Mouse (Mus musculus) testis, postnatal 10 days (tissue): ENCODE results near the gene Psma1.

Source experiments
- DNase-seq: peaks from one replicate; pipeline ENCODE4 v3.0.0; 2021; ENCODE audit warnings: low spot score

The Psma1 gene

DNA sequence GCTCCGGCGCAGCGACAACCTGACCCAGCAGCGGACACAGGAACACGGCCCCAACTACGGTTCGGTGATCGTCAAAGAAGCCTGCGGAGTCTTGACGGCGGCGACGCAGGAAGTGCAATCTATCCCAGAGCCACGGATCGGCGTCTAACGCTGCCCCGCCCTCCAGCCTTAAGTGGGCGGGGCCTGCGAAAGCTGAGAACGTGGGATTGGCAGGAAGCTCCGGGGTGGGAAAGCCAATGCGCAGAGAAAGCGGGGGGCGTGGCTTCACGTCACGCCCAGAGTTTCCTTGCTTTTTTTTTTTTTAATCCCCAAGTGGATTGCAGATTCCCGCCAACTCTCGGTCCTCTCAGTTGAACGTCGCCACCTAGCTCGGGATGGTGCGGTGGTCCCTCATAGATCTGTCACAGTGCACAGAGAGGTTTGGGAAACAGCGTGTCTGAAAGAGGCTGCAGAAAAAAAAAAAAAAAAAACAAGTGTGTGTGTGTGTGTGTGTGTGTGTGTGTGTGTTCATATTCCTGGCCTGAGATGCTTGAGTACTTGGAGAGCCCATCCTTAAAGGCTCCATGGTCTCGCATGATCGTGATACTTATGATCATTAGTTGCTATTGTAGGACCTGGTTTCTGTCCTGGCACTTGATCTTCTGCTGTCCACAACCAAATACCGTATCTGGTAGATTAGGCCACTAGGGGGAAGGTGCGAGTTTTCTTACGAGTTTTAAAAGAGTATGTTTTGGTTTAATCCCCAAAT lies at the start of gene Psma1:
TSS of gene Psma1 (minus strand) at position 114 of the 748 bp plus-strand sequence.
- DNase-seq, result peak; percentile 98

GRCm38 (mm10) chr7:114323527-114323926 lies 47.6 kb upstream of the Psma1 start:
- no peak for DNase-seq

DNA sequence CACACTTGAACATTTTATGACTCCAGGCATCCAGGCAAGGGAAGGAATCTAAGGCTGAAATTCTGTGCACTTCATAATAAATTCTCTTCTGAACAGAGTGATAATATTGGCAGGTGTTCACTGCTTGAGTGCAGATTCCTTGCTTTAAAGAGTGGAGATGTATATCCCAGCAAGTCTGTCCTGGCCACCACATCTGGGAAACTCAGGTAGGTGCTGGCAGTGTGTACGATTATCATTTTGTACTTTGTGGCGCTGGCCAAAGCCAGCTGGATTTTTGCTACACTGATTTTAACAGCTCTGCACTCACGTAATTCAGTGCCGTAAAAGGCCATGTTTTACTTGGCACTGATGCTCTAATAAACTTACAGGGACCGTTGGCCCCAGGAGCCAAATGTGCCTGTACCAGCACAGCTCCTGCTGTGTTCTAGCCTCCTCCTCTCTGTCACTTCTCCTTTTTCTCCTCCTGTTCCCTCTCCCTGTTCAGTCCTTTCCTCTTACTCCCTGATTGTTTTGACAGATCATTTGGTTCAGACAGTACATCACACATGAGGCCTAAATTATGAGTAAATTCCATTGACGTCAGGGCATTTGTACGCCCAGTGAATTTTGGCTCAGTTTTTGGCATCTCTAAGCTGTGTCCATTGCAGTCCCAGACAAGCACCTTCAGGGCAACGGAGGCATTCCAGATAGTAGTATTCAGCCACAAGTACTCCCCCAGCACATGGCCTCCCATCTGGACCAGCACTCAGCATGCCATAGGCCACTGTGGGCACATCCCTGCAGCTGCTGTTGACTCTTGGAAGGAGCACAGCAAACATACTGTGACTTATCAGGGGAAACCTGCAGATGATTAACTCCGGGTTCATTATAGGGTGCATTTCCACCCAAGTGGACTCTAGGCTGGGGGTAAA lies 46.9 kb upstream of the Psma1 start:
- DNase-seq, result no peak

DNA sequence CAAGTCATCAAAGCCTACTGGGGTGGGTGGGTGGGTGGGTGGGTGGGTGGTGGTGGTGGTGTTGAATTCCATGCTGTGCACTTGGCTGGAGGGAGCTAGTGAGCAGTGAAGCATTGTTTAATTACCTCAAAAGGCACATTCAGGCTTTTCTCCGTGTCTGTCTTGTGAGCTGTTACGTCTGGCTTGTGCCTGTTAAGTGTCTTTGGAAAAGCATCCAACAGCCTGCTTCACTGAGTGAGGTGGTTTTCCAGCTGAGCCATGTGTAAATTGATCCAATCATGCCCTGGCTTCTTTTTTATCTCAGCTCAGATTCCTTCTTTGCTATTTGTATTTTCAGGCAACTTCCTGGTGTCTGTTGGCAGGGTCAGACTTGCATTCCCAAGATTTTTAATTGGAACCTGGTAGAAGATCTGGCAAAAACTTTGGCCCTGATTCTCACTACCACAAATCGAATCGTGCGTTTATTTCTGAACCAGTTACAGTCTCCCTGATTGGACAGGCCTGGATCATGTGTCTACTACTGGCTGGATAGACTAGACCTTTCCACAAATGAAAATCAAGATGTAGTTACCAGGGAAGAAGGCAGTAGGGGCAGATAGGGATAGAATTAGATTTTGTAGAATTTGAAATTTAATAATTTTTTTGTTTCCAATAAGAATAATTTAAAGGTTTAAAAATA lies 45.9 kb upstream of the Psma1 start:
- no peak for DNase-seq

DNA sequence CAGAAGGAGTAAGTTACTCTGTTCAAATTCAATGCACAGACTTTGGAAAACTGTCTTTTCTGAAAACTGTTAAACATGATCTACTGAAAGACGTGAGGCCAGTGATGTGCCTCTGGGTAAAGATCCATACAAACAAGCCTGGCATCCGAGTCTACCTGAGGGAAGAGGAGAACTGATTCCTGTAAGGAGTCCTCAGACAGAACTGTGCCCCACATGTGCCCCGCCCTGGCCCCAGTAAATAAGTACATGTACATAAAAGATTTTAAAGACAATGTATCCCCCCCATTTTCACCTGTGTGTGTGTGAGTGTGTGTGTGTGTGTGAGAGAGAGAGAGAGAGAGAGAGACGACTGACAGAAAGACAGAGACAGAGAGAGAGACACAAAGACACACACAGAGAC lies 42.0 kb upstream of the Psma1 start:
- DNase-seq, result no peak

- no peak for DNase-seq
Measured at GRCm38 (mm10) chr7:114317389-114317792, 41.5 kb upstream of the Psma1 start.

GRCm38 (mm10) chr7:114316361-114316871 lies 40.5 kb upstream of the Psma1 start:
- DNase-seq, result no peak

GRCm38 (mm10) chr7:114311209-114311608 lies 35.3 kb upstream of the Psma1 start:
- DNase-seq, result no peak

DNA sequence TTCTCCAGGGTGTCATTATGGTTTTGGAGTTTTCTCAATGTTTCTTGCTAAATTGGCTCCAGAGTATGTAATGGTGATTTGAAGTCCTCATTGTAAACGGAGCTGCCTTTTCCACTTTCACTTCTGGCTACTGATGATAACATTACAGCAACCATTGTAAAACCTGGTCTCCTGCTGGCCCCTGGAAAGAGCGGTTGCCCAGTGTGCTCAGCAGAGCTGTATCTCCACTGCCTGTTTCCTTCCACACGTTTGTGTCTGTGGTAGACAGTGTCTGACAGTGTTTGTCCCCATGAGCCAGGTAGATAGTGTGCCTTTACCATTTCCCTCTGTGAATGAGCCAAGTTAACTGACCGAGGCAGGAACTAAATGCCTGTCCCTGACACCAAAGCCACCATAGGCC lies 33.1 kb upstream of the Psma1 start:
- DNase-seq, result no peak

GRCm38 (mm10) chr7:114301293-114301782 lies 25.4 kb upstream of the Psma1 start:
- no peak for DNase-seq

- DNase-seq, result no peak
Measured at GRCm38 (mm10) chr7:114300782-114301181, 24.9 kb upstream of the Psma1 start.

- no peak for DNase-seq
Measured at GRCm38 (mm10) chr7:114299247-114299646, 23.3 kb upstream of the Psma1 start.

GRCm38 (mm10) chr7:114294698-114295097 lies 18.8 kb upstream of the Psma1 start:
- no peak for DNase-seq

DNA sequence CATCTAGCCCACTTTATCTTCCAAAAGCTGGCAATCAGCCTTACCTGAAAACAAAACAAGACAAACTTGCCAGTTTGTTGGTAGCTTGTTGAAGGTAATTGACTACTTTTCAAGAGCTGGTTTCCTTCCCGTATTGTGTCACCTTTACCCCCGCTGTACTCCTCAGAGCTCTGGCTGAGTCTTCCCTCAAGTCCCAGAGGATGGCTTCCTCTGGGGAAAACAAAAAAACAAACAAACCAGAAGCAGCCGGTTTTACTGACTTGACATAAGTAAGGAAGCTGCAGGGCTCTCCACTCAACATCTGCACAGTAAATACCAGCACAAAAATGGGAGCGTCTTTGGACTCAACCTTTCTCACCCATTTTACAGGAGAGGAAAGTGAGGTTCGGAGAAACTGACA lies 18.0 kb upstream of the Psma1 start:
- no peak for DNase-seq

- peak; percentile 86 for DNase-seq
Measured at GRCm38 (mm10) chr7:114292501-114292971, 16.6 kb upstream of the Psma1 start.

- DNase-seq, result peak; percentile 50
Measured at GRCm38 (mm10) chr7:114291461-114292335, 15.8 kb upstream of the Psma1 start.

- no peak for DNase-seq
Measured at GRCm38 (mm10) chr7:114290078-114290506, 14.2 kb upstream of the Psma1 start.

GRCm38 (mm10) chr7:114284296-114284910 lies 8.5 kb upstream of the Psma1 start:
- DNase-seq, result no peak

GRCm38 (mm10) chr7:114283006-114283405 lies 7.1 kb upstream of the Psma1 start:
- DNase-seq, result no peak

GRCm38 (mm10) chr7:114281671-114282070 lies 5.8 kb upstream of the Psma1 start:
- DNase-seq, result no peak
